Mouse (Mus musculus) heart, embryonic 15.5 days (tissue): ENCODE results near the gene Scaf11. TPM values are rescaled to one million over a fixed set of nuclear protein-coding genes. Genes with fewer than 3 reads are reported as not detected.
A peak's percentile ranks its signal among the peaks of the same experiment; 100 is the strongest.

Source experiments
- ATAC-seq: fragments of 200-750 bp; cut with Nextera tagmentation; replicated peaks from 2 replicates; pipeline ENCODE4 v1.8.0; 2017; ENCODE audit warnings: low read depth, moderate TSS enrichment; ENCODE audit not compliant: insufficient number of reproducible peaks, insufficient read depth, low FRiP score
- H3K27ac ChIP-seq: fragments of 300-500 bp; sonication (generic); 2 replicates; pipeline ENCODE4 v1.5.1; 2015; ENCODE audit warnings: mild to moderate bottlenecking, inconsistent platforms
- H3K27me3 ChIP-seq: fragments of 300-500 bp; sonication (generic); 2 replicates; pipeline ENCODE4 v1.6.1; 2015; ENCODE audit warnings: inconsistent platforms
- H3K36me3 ChIP-seq: fragments of 300-500 bp; sonication (generic); 2 replicates; pipeline ENCODE4 v1.6.1; 2015; ENCODE audit warnings: mild to moderate bottlenecking, inconsistent platforms
- H3K4me1 ChIP-seq: fragments of 300-500 bp; sonication (generic); replicated peaks from 2 replicates; pipeline ENCODE4 v1.6.1; 2015; ENCODE audit warnings: inconsistent platforms
- H3K4me2 ChIP-seq: fragments of 300-500 bp; sonication (generic); 2 replicates; pipeline ENCODE4 v1.6.1; 2015; ENCODE audit warnings: inconsistent platforms, mild to moderate bottlenecking, moderate library complexity
- H3K4me3 ChIP-seq: fragments of 300-500 bp; sonication (generic); 2 replicates; pipeline ENCODE4 v1.5.1; 2015; ENCODE audit warnings: mild to moderate bottlenecking, inconsistent platforms
- H3K9ac ChIP-seq: fragments of 300-500 bp; sonication (generic); 2 replicates; pipeline ENCODE4 v1.6.1; 2015; ENCODE audit warnings: mild to moderate bottlenecking, inconsistent platforms
- H3K9me3 ChIP-seq: fragments of 300-500 bp; sonication (generic); replicated peaks from 2 replicates; pipeline ENCODE4 v1.6.1; 2016; ENCODE audit warnings: inconsistent platforms
- WGBS: fragments of 180-500 bp; shearing (Covaris S2); methylation state at CpG from one replicate; pipeline ENCODE4 v1.1.7; 2015; ENCODE audit warnings: mixed read lengths; 5-methylcytosine and 5-hydroxymethylcytosine counted together
- polyA plus RNA-seq: library from polyadenylated mRNA; unstranded; fragments of >200 nt; fragmentation: Nextera tagmentation; extraction: Ambion mirVana; gene quantifications from 2 replicates; pipeline ENCODE4 v1.2.1, GENCODE M21; 2015

Scaf11 gene
- polyA plus RNA-seq, 1 experiment from 2014 or later = 55.1 TPM

- H3K4me2 ChIP-seq = no peak overlapping the region
- H3K4me1 ChIP-seq = peaks cover 3% of the 10 kb centered on the region; the same call in 1 of the 2 replicates
- no peak overlapping the region for H3K4me3 ChIP-seq
- no peaks in the 10 kb centered on the region for H3K27me3 ChIP-seq
- H3K27ac ChIP-seq = no peak overlapping the region
- no peaks in the 10 kb centered on the region for H3K9me3 ChIP-seq
- no peak for ATAC-seq
- no peaks in the 10 kb centered on the region for H3K36me3 ChIP-seq
- H3K9ac ChIP-seq = no peak overlapping the region
- 56% methylated on average over 12 of the region's 12 CpGs for WGBS
These were observed 26.5 kb upstream of the Scaf11 start for GRCm38 (mm10) chr15:96487066-96487698.

DNA sequence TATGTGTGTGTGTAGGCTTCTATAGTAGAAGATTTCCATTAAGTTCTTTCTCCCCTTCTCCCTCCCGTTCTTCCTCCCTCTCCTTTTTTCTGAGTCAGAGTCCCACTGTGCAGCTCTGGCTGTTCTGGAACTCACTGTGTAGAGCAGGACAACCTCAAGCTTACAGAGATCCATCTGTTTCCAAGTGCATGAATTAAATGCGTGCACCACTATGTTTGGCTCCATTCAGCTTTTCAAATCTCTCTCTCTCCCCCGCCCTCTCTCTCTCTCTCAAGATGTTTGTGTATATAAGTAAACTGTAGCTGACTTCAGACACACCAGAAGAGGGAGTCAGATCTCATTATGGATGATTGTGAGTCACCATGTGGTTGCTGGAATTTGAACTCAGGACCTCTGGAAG lies 20.2 kb upstream of the Scaf11 start:
- Histone ChIP-seq H3K4me1 (no peaks in the 10 kb centered on the region), H3K4me2 (no peak overlapping the region), H3K36me3 (no peaks in the 10 kb centered on the region), H3K9me3 (no peaks in the 10 kb centered on the region), H3K9ac (no peak overlapping the region), H3K4me3 (no peak overlapping the region), H3K27me3 (no peaks in the 10 kb centered on the region), H3K27ac (no peak overlapping the region)
- no peak for ATAC-seq
- 90% methylated on average over 2 of the region's 3 CpGs for WGBS

DNA sequence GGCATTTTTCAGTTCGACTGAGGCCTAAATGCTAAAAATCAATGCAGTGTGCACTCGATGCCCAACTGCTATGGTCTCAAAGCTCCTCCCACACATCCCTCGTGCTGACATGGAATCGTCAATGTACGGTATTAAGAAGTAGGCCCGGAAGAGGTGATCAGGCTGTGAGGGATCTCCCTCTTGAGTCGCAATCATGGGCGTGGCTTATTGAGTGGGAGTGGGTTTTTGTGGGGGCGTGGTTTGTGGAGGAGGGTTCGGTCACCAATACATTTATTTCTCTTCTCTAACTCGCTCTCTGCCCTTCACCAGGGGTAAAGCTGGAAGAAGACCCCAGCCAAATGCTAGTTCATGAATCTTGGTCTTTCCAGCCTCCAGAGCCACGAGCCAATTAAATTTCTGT lies 17.4 kb upstream of the Scaf11 start:
- Histone ChIP-seq H3K4me1 (no peaks in the 10 kb centered on the region), H3K27me3 (no peaks in the 10 kb centered on the region), H3K4me3 (no peak overlapping the region), H3K9me3 (no peaks in the 10 kb centered on the region), H3K9ac (no peak overlapping the region), H3K4me2 (no peak overlapping the region), H3K27ac (no peak overlapping the region), H3K36me3 (no peaks in the 10 kb centered on the region)
- ATAC-seq = no peak
- 82% methylated on average over 12 of the region's 12 CpGs for WGBS

- Histone ChIP-seq H3K36me3 (no peaks in the 10 kb centered on the region), H3K4me3 (no peak overlapping the region), H3K4me1 (no peaks in the 10 kb centered on the region), H3K27me3 (no peaks in the 10 kb centered on the region), H3K9ac (no peak overlapping the region), H3K9me3 (no peaks in the 10 kb centered on the region), H3K4me2 (no peak overlapping the region), H3K27ac (no peak overlapping the region)
- ATAC-seq = peak; percentile 47; the same call in 1 of the 2 replicates
- 7% methylated on average over 7 of the region's 7 CpGs for WGBS
These were observed 15.7 kb upstream of the Scaf11 start for GRCm38 (mm10) chr15:96476359-96476758.

DNA sequence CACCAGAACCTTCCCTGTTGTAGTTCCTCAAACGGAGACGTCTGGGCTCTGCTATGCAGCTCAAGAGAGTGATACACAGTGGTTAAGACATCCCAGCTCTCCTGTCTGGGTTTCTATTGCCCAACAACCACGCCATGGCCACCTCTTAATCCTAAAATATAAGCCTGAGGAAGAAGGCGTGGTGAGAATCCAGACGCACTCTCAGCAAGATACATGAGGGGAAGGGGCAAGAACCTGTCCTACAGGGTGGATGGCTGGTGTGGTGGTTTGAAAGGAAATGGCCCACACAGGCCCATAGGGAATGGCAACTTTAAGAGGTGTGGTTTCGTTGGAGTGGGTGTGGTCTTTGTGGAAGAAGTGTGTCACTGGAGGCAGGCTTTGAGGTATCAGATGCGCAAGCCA lies 14.9 kb upstream of the Scaf11 start:
- no peak for ATAC-seq

DNA sequence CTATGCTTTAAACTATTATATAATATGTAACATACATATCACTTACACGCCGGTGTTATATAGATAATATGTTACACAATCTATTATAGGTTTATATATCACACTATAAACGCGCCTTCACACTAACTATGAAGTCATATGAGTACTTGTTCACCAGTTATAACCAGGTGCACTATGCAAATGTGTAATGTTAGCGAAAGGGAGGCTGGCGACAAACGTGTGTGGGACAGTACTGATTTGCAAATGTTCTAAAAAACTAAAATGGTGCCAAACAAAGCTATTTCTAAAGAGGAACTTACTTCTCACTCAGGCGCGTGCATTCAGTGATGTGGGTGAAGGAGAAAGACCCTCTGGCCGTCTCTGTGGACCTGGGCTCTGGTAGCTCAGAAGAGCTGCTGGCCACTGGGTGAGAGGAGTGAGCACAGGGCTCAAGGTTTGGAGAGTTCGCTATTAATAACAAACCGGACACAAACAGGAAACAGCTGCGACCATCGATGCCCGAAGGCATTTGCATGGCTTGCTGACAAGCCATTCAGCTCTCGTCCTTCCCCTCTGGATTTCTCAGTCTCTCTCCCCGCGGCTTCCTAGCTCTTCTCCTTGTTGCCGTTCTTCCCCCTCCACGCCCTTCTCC lies 13.8 kb upstream of the Scaf11 start:
- H3K27me3 ChIP-seq = no peaks in the 10 kb centered on the region
- no peak overlapping the region for H3K4me2 ChIP-seq
- no peak overlapping the region for H3K27ac ChIP-seq
- no peak overlapping the region for H3K9ac ChIP-seq
- ATAC-seq = no peak
- no peaks in the 10 kb centered on the region for H3K9me3 ChIP-seq
- H3K36me3 ChIP-seq = no peaks in the 10 kb centered on the region
- H3K4me3 ChIP-seq = no peak overlapping the region
- no peaks in the 10 kb centered on the region for H3K4me1 ChIP-seq
- 60% methylated on average over 20 of the region's 20 CpGs for WGBS

More for the DNA sequence above, 14.9 kb upstream of the Scaf11 start:
- no peak overlapping the region for H3K27ac ChIP-seq
- H3K9ac ChIP-seq = no peak overlapping the region
- no peaks in the 10 kb centered on the region for H3K36me3 ChIP-seq
- no peak overlapping the region for H3K4me2 ChIP-seq
- WGBS = 74% methylated on average over 7 of the region's 7 CpGs
- no peaks in the 10 kb centered on the region for H3K9me3 ChIP-seq
- no peak overlapping the region for H3K4me3 ChIP-seq
- H3K4me1 ChIP-seq = no peaks in the 10 kb centered on the region
- no peaks in the 10 kb centered on the region for H3K27me3 ChIP-seq

DNA sequence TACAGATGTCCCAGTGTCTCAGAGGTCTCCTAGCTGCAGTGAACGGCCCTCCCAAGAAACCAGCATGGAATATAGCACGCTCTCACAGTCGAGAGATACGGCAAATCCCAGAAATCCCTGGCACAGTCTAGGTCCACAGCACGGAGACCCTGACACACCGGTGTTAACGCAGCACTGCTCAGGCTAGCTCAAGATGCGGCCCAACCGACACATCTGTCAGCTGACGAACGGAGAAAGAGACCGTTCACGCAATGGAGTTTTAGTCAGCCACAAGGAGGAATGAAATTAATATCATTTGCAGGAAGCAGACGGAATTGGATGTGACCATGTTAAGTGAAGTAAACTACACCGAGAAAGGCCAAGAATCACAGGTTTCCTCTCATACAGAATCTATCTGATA lies 13.3 kb upstream of the Scaf11 start:
- Histone ChIP-seq H3K9me3 (no peaks in the 10 kb centered on the region), H3K9ac (no peak overlapping the region)
- WGBS = 90% methylated on average over 15 of the region's 15 CpGs

DNA sequence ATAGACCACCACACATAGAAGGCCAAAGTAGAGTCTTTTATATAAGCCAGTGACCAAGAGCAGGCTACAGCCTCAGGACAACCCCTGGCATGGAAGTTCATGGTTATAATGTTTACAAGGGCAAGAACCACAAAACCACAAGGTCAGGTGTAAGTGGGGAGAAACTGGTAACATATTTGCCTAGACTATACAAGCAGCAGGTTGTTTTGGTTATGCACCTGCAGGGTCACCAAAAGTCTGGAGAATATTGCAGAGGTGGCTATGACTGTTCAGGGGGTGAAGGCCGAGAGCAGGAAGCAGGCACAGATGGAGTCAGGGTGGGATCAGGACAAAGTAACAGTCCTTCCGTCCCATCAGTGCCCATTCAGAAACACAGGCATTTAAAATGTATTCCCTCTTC lies 7.7 kb upstream of the Scaf11 start:
- H3K27ac ChIP-seq = no peak overlapping the region
- WGBS = 85% methylated on average over 2 of the region's 2 CpGs
- no peak overlapping the region for H3K9ac ChIP-seq
- no peaks in the 10 kb centered on the region for H3K36me3 ChIP-seq
- no peak overlapping the region for H3K4me3 ChIP-seq
- no peaks in the 10 kb centered on the region for H3K27me3 ChIP-seq
- peaks cover 5% of the 10 kb centered on the region; the same call in 1 of the 2 replicates for H3K4me1 ChIP-seq
- ATAC-seq = no peak
- no peak overlapping the region for H3K4me2 ChIP-seq
- no peaks in the 10 kb centered on the region for H3K9me3 ChIP-seq

More for the DNA sequence above, 13.3 kb upstream of the Scaf11 start:
- Histone ChIP-seq H3K4me2 (no peak overlapping the region), H3K4me1 (no peaks in the 10 kb centered on the region), H3K36me3 (no peaks in the 10 kb centered on the region), H3K27ac (no peak overlapping the region), H3K27me3 (no peaks in the 10 kb centered on the region), H3K4me3 (no peak overlapping the region)
- no peak for ATAC-seq

GRCm38 (mm10) chr15:96467844-96468243 lies 7.2 kb upstream of the Scaf11 start:
- H3K9ac ChIP-seq = no peak overlapping the region
- no peak overlapping the region for H3K4me2 ChIP-seq
- no peak for ATAC-seq
- H3K27me3 ChIP-seq = no peaks in the 10 kb centered on the region
- H3K4me3 ChIP-seq = no peak overlapping the region
- no peaks in the 10 kb centered on the region for H3K36me3 ChIP-seq
- 59% methylated on average over 5 of the region's 5 CpGs for WGBS
- no peak overlapping the region for H3K27ac ChIP-seq
- H3K4me1 ChIP-seq = peaks cover 5% of the 10 kb centered on the region; the same call in 1 of the 2 replicates
- no peaks in the 10 kb centered on the region for H3K9me3 ChIP-seq

GRCm38 (mm10) chr15:96466362-96466903 lies 5.8 kb upstream of the Scaf11 start:
- WGBS = 86% methylated on average over 13 of the region's 13 CpGs
- Histone ChIP-seq H3K4me2 (no peak overlapping the region), H3K4me1 (peaks cover 18% of the 10 kb centered on the region), H3K9ac (no peak overlapping the region), H3K9me3 (no peaks in the 10 kb centered on the region), H3K27me3 (no peaks in the 10 kb centered on the region), H3K36me3 (no peaks in the 10 kb centered on the region), H3K27ac (no peak overlapping the region), H3K4me3 (no peak overlapping the region)
- no peak for ATAC-seq

- Histone ChIP-seq H3K27ac (no peak overlapping the region), H3K9ac (no peak overlapping the region), H3K4me1 (peaks cover 18% of the 10 kb centered on the region), H3K4me3 (no peak overlapping the region), H3K36me3 (no peaks in the 10 kb centered on the region), H3K9me3 (no peaks in the 10 kb centered on the region), H3K27me3 (no peaks in the 10 kb centered on the region), H3K4me2 (peak overlapping the region; percentile 19; the same call in 1 of the 2 replicates)
- WGBS = 47% methylated on average over 11 of the region's 11 CpGs
- no peak for ATAC-seq
These were observed 4.4 kb upstream of the Scaf11 start for GRCm38 (mm10) chr15:96465076-96465475.

- H3K9me3 ChIP-seq = no peaks in the 10 kb centered on the region
- no peak overlapping the region for H3K9ac ChIP-seq
- H3K4me1 ChIP-seq = peaks cover 24% of the 10 kb centered on the region
- no peak overlapping the region for H3K27ac ChIP-seq
- 93% methylated on average over 15 of the region's 15 CpGs for whole genome bisulfite sequencing
- H3K36me3 ChIP-seq = no peaks in the 10 kb centered on the region
- no peak for ATAC-seq
- H3K4me3 ChIP-seq = no peak overlapping the region
- H3K4me2 ChIP-seq = no peak overlapping the region
- no peaks in the 10 kb centered on the region for H3K27me3 ChIP-seq
These were observed 3.2 kb upstream of the Scaf11 start for GRCm38 (mm10) chr15:96463821-96464220.
